Mouse (Mus musculus) neural tube, embryonic 12.5 days (tissue): Measurements from ENCODE around the gene Olfr689. TPM values are rescaled to one million over a fixed set of nuclear protein-coding genes. Genes with fewer than 3 reads are reported as not detected.

Source experiments
- ATAC-seq: fragments of 200-750 bp; cut with Nextera tagmentation; 2 replicates; pipeline ENCODE4 v1.8.0; 2017; ENCODE audit warnings: low read depth, mild to moderate bottlenecking, moderate TSS enrichment, moderate library complexity; ENCODE audit not compliant: low FRiP score
- H3K27ac ChIP-seq: fragments of 300-500 bp; sonication (generic); 2 replicates; pipeline ENCODE4 v1.5.1; 2016
- H3K27me3 ChIP-seq: fragments of 300-500 bp; sonication (generic); replicated peaks from 2 replicates; pipeline ENCODE4 v1.6.1; 2016; ENCODE audit warnings: mild to moderate bottlenecking
- H3K36me3 ChIP-seq: fragments of 300-500 bp; sonication (generic); 2 replicates; pipeline ENCODE4 v1.6.1; 2016; ENCODE audit warnings: mild to moderate bottlenecking
- H3K4me1 ChIP-seq: fragments of 300-500 bp; sonication (generic); 2 replicates; pipeline ENCODE4 v1.6.1; 2016
- H3K4me2 ChIP-seq: fragments of 300-500 bp; sonication (generic); replicated peaks from 2 replicates; pipeline ENCODE4 v1.6.1; 2016; ENCODE audit warnings: mild to moderate bottlenecking
- H3K4me3 ChIP-seq: fragments of 300-500 bp; sonication (generic); 2 replicates; pipeline ENCODE4 v1.5.1; 2016
- H3K9ac ChIP-seq: fragments of 300-500 bp; sonication (generic); 2 replicates; pipeline ENCODE4 v1.6.1; 2016; ENCODE audit warnings: mild to moderate bottlenecking
- H3K9me3 ChIP-seq: fragments of 300-500 bp; sonication (generic); 2 replicates; pipeline ENCODE4 v1.6.1; 2016; ENCODE audit warnings: mild to moderate bottlenecking
- WGBS: fragments of 180-500 bp; shearing (Covaris S2); methylation state at CpG from one replicate; pipeline ENCODE4 v1.1.7; 2016; 5-methylcytosine and 5-hydroxymethylcytosine counted together
- polyA plus RNA-seq: library from polyadenylated mRNA; unstranded; fragments of >200 nt; fragmentation: Nextera tagmentation; extraction: Ambion mirVana; gene quantifications from 2 replicates; pipeline ENCODE4 v1.2.1, GENCODE M21; 2016

The Olfr689 gene
- polyA plus RNA-seq, 1 experiment from 2014 or later, result not detected

DNA sequence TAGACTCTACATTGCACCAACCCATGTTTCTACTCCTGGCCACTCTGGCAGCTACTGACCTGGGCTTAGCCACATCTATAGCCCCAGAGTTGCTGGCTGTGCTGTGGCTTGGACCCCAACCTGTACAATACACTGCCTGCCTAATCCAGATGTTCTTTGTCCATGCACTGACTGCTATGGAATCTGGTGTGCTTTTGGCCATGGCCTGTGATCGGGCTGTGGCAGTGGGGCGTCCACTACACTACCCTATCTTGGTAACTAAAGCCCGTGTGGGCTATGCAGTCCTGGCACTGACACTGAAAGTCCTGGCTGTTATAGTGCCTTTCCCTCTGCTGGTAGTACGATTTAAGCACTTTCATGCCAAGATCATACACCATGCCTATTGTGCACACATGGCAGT, 57.6 kb downstream of the Olfr689 start:
- ATAC-seq, result no peak
- Histone ChIP-seq H3K36me3 (peaks cover 15% of the 10 kb centered on the region), H3K9me3 (no peaks in the 10 kb centered on the region), H3K4me2 (no peak overlapping the region), H3K4me1 (no peaks in the 10 kb centered on the region), H3K4me3 (no peak overlapping the region), H3K27ac (no peak overlapping the region), H3K27me3 (no peaks in the 10 kb centered on the region), H3K9ac (no peak overlapping the region)
- WGBS, result 90% methylated on average over 4 of the region's 4 CpGs

Other genes with a start within 250 kb of the Olfr689 start
- gene Olfr678, start 246.7 kb upstream of the Olfr689 start, polyA plus RNA-seq, result not detected in 2 replicates
- not detected in 2 replicates for gene Olfr679, start 230.0 kb upstream of the Olfr689 start, polyA plus RNA-seq
- gene Olfr680-ps1, start 218.3 kb upstream of the Olfr689 start, polyA plus RNA-seq, result not detected in 2 replicates
- gene Olfr681, start 194.3 kb upstream of the Olfr689 start, polyA plus RNA-seq, result not detected in 2 replicates
- gene Olfr683, start 164.2 kb upstream of the Olfr689 start, polyA plus RNA-seq, result not detected in 2 replicates
- gene Olfr684, start 147.5 kb upstream of the Olfr689 start, polyA plus RNA-seq, result not detected in 2 replicates
- gene Olfr685, start 125.2 kb upstream of the Olfr689 start, polyA plus RNA-seq, result not detected in 2 replicates
- gene Olfr686, start 103.7 kb upstream of the Olfr689 start, polyA plus RNA-seq, result not detected in 2 replicates
- gene Olfr688, start 23.1 kb upstream of the Olfr689 start, polyA plus RNA-seq, result not detected in 2 replicates
- gene Olfr690, start 22.9 kb downstream of the Olfr689 start, polyA plus RNA-seq, result not detected in 2 replicates
- gene Olfr691, start 31.1 kb downstream of the Olfr689 start, polyA plus RNA-seq, result 0.34 TPM in 1 of 2 replicates, not detected in the other
- not detected in 2 replicates for gene Olfr692, start 57.1 kb downstream of the Olfr689 start, polyA plus RNA-seq
- gene Gm5901, start 63.9 kb downstream of the Olfr689 start, polyA plus RNA-seq, result not detected in 2 replicates
- 40.6 and 41.7 TPM in 2 replicates for gene Fam160a2, start 88.9 kb downstream of the Olfr689 start, polyA plus RNA-seq
- gene Cnga4, start 93.4 kb downstream of the Olfr689 start, polyA plus RNA-seq, result 0.08 and 0.15 TPM in 2 replicates
- gene Cckbr, start 114.6 kb downstream of the Olfr689 start, polyA plus RNA-seq, result 0.22 and 0.68 TPM in 2 replicates
- gene Cavin3, start 171.1 kb downstream of the Olfr689 start, polyA plus RNA-seq, result 29.2 and 29.3 TPM in 2 replicates
- gene Smpd1, start 243.2 kb downstream of the Olfr689 start, polyA plus RNA-seq, result 53.8 and 56.6 TPM in 2 replicates